Mouse (Mus musculus) megakaryocyte, embryonic 14.5 days (primary cell): ENCODE results near the gene Rbm11.

Experiments
- FLI1 ChIP-seq: IDR thresholded peaks from 2 replicates; pipeline ENCODE4 v1.6.1; 2012; ENCODE audit warnings: low read length, inconsistent platforms, mixed read lengths
- GATA1 ChIP-seq: IDR thresholded peaks from 3 replicates; pipeline ENCODE4 v1.6.1; 2012; ENCODE audit warnings: mixed read lengths, low read length, inconsistent platforms, borderline replicate concordance

- TF ChIP-seq GATA1 = no peak
- no peak for TF ChIP-seq FLI1
These were observed 13.8 kb downstream of the Rbm11 start for GRCm38 (mm10) chr16:75606415-75606814.
